Mouse (Mus musculus) lung, postnatal 0 days (tissue): Measurements from ENCODE around the gene Atg4a-ps. TPM values are rescaled to one million over a fixed set of nuclear protein-coding genes. Genes with fewer than 3 reads are reported as not detected.

Experiments used
- ATAC-seq: fragments of 200-750 bp; cut with Nextera tagmentation; 2 replicates; pipeline ENCODE4 v1.8.0; 2017; ENCODE audit warnings: moderate library complexity
- DNase-seq: peaks from one replicate; pipeline ENCODE4 v3.0.0-alpha.2; 2016; ENCODE audit warnings: low spot score
- H3K27ac ChIP-seq: fragments of 300-500 bp; sonication (generic); 2 replicates; pipeline ENCODE4 v1.5.1; 2014; ENCODE audit warnings: antibody characterized with exemption, mild to moderate bottlenecking, low read length, mixed read lengths
- H3K27me3 ChIP-seq: fragments of 300-500 bp; sonication (generic); replicated peaks from 2 replicates; pipeline ENCODE4 v1.6.1; 2014; ENCODE audit warnings: low read length, mixed read lengths; ENCODE audit not compliant: insufficient read depth
- H3K36me3 ChIP-seq: fragments of 300-500 bp; sonication (generic); 2 replicates; pipeline ENCODE4 v1.6.1; 2014; ENCODE audit warnings: low read length, mixed read lengths; ENCODE audit not compliant: insufficient read depth
- H3K4me1 ChIP-seq: fragments of 300-500 bp; sonication (generic); 2 replicates; pipeline ENCODE4 v1.6.1; 2014; ENCODE audit warnings: antibody characterized with exemption, low read depth, low read length, mixed read lengths; ENCODE audit not compliant: insufficient read depth
- H3K4me2 ChIP-seq: fragments of 300-500 bp; sonication (generic); replicated peaks from 2 replicates; pipeline ENCODE4 v1.6.1; 2014; ENCODE audit warnings: low read depth, mild to moderate bottlenecking, low read length, moderate library complexity, mixed read lengths
- H3K4me3 ChIP-seq: fragments of 300-500 bp; sonication (generic); 2 replicates; pipeline ENCODE4 v1.5.1; 2014; ENCODE audit warnings: low read depth, low read length
- H3K9ac ChIP-seq: fragments of 300-500 bp; sonication (generic); replicated peaks from 2 replicates; pipeline ENCODE4 v1.6.1; 2014; ENCODE audit warnings: low read depth, mild to moderate bottlenecking
- H3K9me3 ChIP-seq: fragments of 300-500 bp; sonication (generic); 2 replicates; pipeline ENCODE4 v1.6.1; 2016; ENCODE audit warnings: low read length, mixed read lengths
- CTCF ChIP-seq: IDR thresholded peaks from 2 replicates; pipeline ENCODE4 v1.5.1; 2016; ENCODE audit warnings: antibody characterized with exemption, mild to moderate bottlenecking
- EP300 ChIP-seq: IDR thresholded peaks from 2 replicates; pipeline ENCODE4 v1.6.1; 2016; ENCODE audit warnings: antibody characterized with exemption, mild to moderate bottlenecking, control low read depth
- WGBS: fragments of 180-500 bp; shearing (Covaris S2); extraction: QIAGEN DNeasy Blood & Tissue Kit; methylation state at CpG from one replicate; pipeline ENCODE4 v1.1.7; 2014; 5-methylcytosine and 5-hydroxymethylcytosine counted together
- microRNA-seq: library from miRNA; unstranded; fragments of <30 nt; microRNA quantifications from one replicate; pipeline ENCODE4, GENCODE M21; 2016
- polyA plus RNA-seq: library from polyadenylated mRNA; unstranded; fragments of >200 nt; fragmentation: Nextera tagmentation; extraction: Ambion mirVana; gene quantifications from 2 replicates; pipeline ENCODE4 v1.2.1, GENCODE M21; 2015

Gene Atg4a-ps
- polyA plus RNA-seq, 1 experiment from 2014 or later, result 0.35 TPM

DNA sequence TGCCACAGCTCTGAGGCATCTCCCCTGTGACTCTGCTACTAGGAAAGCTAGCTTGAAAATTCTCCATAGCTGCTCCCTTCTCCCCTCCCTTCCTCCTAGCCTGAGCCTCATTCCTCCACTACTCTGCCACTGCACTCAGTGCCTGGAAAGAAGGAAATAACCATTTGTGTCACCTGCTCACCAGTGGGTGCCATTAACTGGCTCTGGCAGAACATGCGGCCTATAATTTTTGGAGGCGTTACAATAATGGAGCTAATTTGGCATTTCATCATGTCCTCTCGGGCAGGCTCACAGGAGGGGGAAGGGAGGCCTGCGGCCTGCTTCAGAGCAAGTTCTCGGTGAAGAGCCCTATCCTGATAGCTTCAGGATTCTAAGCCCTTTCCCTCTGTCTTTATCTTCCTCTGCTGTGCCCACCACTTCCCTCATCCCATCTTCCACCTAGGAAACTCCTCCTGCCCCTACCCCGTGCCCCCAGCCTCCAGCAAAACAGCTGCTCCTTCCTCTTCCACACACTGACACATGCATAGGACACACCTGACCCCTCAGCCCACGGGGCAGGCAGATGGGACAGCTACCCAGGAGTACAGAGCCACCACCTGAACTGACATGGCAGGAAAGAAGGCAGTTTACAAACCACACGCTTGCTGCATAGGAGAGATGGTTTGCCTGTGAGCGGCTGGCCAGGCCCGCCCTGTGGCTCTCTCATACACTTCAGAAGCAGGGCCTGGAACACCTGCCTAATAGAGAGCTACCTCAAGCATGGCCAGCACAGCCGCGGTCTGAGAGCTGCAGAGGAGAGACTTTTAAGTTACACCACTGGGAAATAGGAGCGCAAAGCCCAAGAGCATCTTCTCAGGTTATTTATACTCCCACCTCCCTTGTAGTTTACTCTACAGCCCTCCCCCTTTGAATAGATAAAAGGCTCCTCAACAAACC is 38.9 kb downstream of the Atg4a-ps start:
- Histone ChIP-seq H3K27me3 (no peaks in the 10 kb centered on the region), H3K36me3 (no peaks in the 10 kb centered on the region), H3K9ac (no peak overlapping the region), H3K4me2 (no peak overlapping the region), H3K4me3 (no peak overlapping the region), H3K9me3 (no peaks in the 10 kb centered on the region), H3K27ac (no peak overlapping the region), H3K4me1 (no peaks in the 10 kb centered on the region)
- ATAC-seq (no peak), DNase-seq (no peak)
- WGBS, result 76% methylated on average over 13 of the region's 13 CpGs
- TF ChIP-seq EP300, result no peak
- TF ChIP-seq CTCF, result no peak

DNA sequence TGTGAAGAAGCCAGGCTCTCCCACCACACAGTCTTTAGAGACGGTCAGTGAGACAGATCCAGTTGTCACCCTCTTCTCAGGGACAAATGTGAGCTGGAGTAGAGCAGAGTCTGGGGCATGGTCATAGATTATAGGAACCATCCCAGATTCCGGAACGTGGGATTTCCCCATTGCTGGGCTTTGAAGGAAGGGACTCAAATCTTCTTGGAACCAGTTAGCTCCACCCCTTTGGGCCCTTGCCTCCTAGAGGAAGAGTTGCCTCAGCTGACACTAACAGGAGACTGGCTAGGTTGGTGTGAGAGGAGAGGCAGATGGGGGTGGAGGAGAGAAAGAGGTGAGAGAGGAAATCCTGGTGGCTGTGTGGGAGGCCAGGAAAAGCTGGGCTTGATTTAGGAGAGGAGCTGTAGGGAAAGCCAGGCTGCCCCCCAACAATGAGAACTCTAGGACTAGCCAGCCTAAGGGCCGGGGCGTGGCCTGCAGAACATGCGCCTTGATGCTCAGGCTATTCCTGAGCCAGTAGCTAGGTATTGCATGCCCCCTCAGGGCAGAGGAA is 39.7 kb downstream of the Atg4a-ps start:
- ATAC-seq (peak; percentile 70), DNase-seq (no peak)
- H3K36me3 ChIP-seq, result no peaks in the 10 kb centered on the region
- H3K9ac ChIP-seq, result no peak overlapping the region
- H3K4me3 ChIP-seq, result no peak overlapping the region
- 76% methylated on average over 6 of the region's 6 CpGs for WGBS
- no peak overlapping the region for H3K27ac ChIP-seq
- no peaks in the 10 kb centered on the region for H3K4me1 ChIP-seq
- no peak overlapping the region for H3K4me2 ChIP-seq
- no peaks in the 10 kb centered on the region for H3K27me3 ChIP-seq
- TF ChIP-seq CTCF, result no peak
- no peak for TF ChIP-seq EP300
- H3K9me3 ChIP-seq, result no peaks in the 10 kb centered on the region

DNA sequence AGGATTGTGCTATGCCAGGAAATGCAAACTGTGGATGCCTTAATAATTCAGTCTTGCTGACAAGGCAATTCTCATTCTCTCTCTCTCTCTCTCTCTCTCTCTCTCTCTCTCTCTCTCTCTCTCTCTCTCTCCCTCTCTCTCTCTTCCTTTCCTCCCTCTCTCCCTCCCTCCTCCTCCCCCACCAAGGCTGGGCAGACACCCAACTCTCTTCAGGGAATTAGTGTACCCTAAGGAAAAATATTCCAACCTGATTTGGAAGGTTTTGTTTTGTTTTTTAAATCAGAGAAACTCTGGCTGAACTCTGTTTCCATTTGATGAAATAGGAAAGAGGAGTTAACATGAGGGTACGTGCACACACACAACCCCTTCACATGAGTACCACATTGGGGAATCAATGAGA is 44.3 kb downstream of the Atg4a-ps start:
- H3K4me1 ChIP-seq, result no peaks in the 10 kb centered on the region
- no peak overlapping the region for H3K4me3 ChIP-seq
- H3K36me3 ChIP-seq, result no peaks in the 10 kb centered on the region
- H3K9me3 ChIP-seq, result no peaks in the 10 kb centered on the region
- H3K4me2 ChIP-seq, result no peak overlapping the region
- no peak overlapping the region for H3K9ac ChIP-seq
- ATAC-seq, result no peak
- WGBS, result 63% methylated on average over 1 of the region's 1 CpGs
- no peak for TF ChIP-seq EP300
- TF ChIP-seq CTCF, result no peak
- no peak for DNase-seq
- H3K27me3 ChIP-seq, result no peaks in the 10 kb centered on the region
- no peak overlapping the region for H3K27ac ChIP-seq

DNA sequence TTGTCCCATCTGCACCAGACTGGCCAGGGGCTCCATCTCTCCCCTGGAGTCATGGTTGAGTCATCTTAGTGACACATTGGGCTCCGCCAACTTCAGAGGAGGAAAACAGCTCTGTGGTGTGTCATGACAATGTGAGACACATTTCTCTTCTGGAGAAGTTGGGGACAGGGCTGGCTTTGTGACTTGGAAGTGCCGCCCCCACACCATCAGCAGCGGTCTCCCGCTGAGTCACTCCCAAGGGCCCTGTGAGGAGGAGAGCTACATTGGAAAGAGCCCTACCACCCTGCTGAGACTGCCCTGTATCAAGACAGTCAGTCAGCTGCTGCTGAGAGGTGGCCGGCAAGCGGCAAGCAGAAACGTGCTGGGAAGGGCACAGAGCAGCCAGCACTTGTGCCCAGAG is 44.9 kb downstream of the Atg4a-ps start:
- peak; percentile 43 for DNase-seq
- no peaks in the 10 kb centered on the region for H3K36me3 ChIP-seq
- WGBS, result 51% methylated on average over 7 of the region's 7 CpGs
- no peaks in the 10 kb centered on the region for H3K27me3 ChIP-seq
- no peaks in the 10 kb centered on the region for H3K4me1 ChIP-seq
- no peak overlapping the region for H3K27ac ChIP-seq
- peak; percentile 63 for ATAC-seq
- H3K9me3 ChIP-seq, result no peaks in the 10 kb centered on the region
- no peak overlapping the region for H3K9ac ChIP-seq
- no peak overlapping the region for H3K4me3 ChIP-seq
- no peak overlapping the region for H3K4me2 ChIP-seq
- TF ChIP-seq EP300 (no peak), CTCF (no peak)

DNA sequence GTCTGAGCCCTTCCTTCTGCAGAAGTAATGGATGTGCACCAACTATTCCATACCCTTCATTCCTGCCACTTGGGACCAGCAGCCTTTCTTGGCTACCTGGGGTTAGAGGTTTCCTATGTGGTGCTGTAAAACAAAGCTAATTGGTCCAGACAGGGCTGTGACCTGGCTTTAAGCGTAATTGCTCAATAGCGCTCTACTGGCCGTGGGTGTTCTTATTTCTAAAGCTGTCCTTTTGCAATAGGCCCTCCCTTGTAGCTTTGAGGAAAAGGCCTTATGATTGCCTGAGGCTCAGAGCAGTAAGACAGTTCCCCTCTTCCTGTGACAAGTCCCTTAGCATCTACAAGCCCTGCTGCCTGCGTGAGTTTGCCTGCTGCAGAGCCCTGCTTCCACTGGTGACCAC is 48.3 kb downstream of the Atg4a-ps start:
- H3K27me3 ChIP-seq, result no peaks in the 10 kb centered on the region
- no peak overlapping the region for H3K4me2 ChIP-seq
- H3K9me3 ChIP-seq, result no peaks in the 10 kb centered on the region
- H3K4me1 ChIP-seq, result no peaks in the 10 kb centered on the region; the same call in 1 of the 2 replicates
- no peak for TF ChIP-seq CTCF
- TF ChIP-seq EP300, result no peak
- WGBS, result 76% methylated on average over 4 of the region's 4 CpGs
- no peak overlapping the region for H3K27ac ChIP-seq
- DNase-seq, result peak; percentile 44
- no peak overlapping the region for H3K9ac ChIP-seq
- no peak overlapping the region for H3K4me3 ChIP-seq
- H3K36me3 ChIP-seq, result no peaks in the 10 kb centered on the region
- no peak for ATAC-seq

DNA sequence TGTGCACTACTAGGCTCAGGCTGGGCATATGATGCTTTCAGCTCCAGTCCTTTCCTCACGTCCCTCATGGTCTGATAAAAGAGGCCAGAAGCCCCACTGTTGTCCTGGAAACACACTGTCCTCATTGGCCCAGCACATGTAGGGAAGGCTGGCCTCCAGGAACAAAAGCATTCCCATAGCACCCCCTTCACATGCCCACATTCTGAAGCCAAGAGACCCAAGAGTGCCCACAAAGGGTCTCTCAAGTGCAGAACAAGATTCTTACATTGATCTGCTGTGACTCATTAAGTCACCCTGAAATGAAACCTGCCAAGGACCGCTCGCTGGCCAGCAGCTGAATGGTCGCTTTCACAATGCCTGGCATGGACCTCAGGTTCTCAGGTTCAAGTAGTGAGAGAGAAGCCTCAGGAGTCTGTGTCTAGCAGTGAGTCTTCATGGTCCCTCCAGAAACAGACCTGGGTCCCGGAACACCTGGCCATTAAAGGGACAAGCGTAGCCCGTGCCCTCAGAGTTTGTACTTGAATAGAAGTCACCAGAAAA is 50.5 kb downstream of the Atg4a-ps start:
- WGBS, result 64% methylated on average over 7 of the region's 7 CpGs
- no peak overlapping the region for H3K27ac ChIP-seq
- H3K4me1 ChIP-seq, result no peaks in the 10 kb centered on the region; the same call in 1 of the 2 replicates
- no peaks in the 10 kb centered on the region for H3K36me3 ChIP-seq
- peak; percentile 15 for DNase-seq
- no peak for TF ChIP-seq EP300
- no peak for TF ChIP-seq CTCF
- no peak overlapping the region for H3K4me3 ChIP-seq
- ATAC-seq, result no peak; the same call in 1 of the 2 replicates
- H3K9ac ChIP-seq, result no peak overlapping the region
- H3K4me2 ChIP-seq, result no peak overlapping the region
- H3K9me3 ChIP-seq, result no peaks in the 10 kb centered on the region
- H3K27me3 ChIP-seq, result no peaks in the 10 kb centered on the region

Small RNA genes lying within 50 kb of the gene (microRNA-seq; reads per million reads assigned to microRNA genes)
- gene Gm25325, result not detected

Other genes with a start within 250 kb of the Atg4a-ps start
- 2.3 and 2.9 TPM in 2 replicates for gene Syt6, start 70.8 kb downstream of the Atg4a-ps start, polyA plus RNA-seq
- gene Olfml3, start 91.9 kb upstream of the Atg4a-ps start, polyA plus RNA-seq, result 98.3 and 105 TPM in 2 replicates
- gene Gm10964, start 93.3 kb upstream of the Atg4a-ps start, polyA plus RNA-seq, result not detected in 2 replicates
- 13.8 and 14.1 TPM in 2 replicates for gene Hipk1, start 145.5 kb upstream of the Atg4a-ps start, polyA plus RNA-seq
- gene Dclre1b, start 163.4 kb upstream of the Atg4a-ps start, polyA plus RNA-seq, result 15.6 and 18.0 TPM in 2 replicates
- gene Ap4b1, start 163.5 kb upstream of the Atg4a-ps start, polyA plus RNA-seq, result 15.1 and 16.3 TPM in 2 replicates
- 0.31 TPM in 1 of 2 replicates, not detected in the other for gene Gm43064, start 163.5 kb upstream of the Atg4a-ps start, polyA plus RNA-seq
- gene Bcl2l15, start 186.5 kb upstream of the Atg4a-ps start, polyA plus RNA-seq, result 0.31 and 0.88 TPM in 2 replicates
- gene Ptpn22, start 213.7 kb upstream of the Atg4a-ps start, polyA plus RNA-seq, result 1.5 and 2.4 TPM in 2 replicates